Mouse (Mus musculus) neural tube, embryonic 15.5 days (tissue): ENCODE measurements around the gene Slc16a7. TPM values are rescaled to one million over a fixed set of nuclear protein-coding genes. Genes with fewer than 3 reads are reported as not detected.

Experiments used
- ATAC-seq: fragments of 200-750 bp; cut with Nextera tagmentation; 2 replicates; pipeline ENCODE4 v1.8.0; 2017; ENCODE audit warnings: mild to moderate bottlenecking, moderate TSS enrichment, moderate library complexity; ENCODE audit not compliant: low FRiP score
- H3K27ac ChIP-seq: fragments of 300-500 bp; sonication (generic); replicated peaks from 2 replicates; pipeline ENCODE4 v1.5.1; 2015; ENCODE audit warnings: mild to moderate bottlenecking, inconsistent platforms
- H3K27me3 ChIP-seq: fragments of 300-500 bp; sonication (generic); replicated peaks from 2 replicates; pipeline ENCODE4 v1.6.1; 2015; ENCODE audit warnings: inconsistent platforms
- H3K36me3 ChIP-seq: fragments of 300-500 bp; sonication (generic); 2 replicates; pipeline ENCODE4 v1.6.1; 2015; ENCODE audit warnings: inconsistent platforms
- H3K4me1 ChIP-seq: fragments of 300-500 bp; sonication (generic); 2 replicates; pipeline ENCODE4 v1.6.1; 2015; ENCODE audit warnings: inconsistent platforms
- H3K4me2 ChIP-seq: fragments of 300-500 bp; sonication (generic); 2 replicates; pipeline ENCODE4 v1.6.1; 2015; ENCODE audit warnings: inconsistent platforms, mild to moderate bottlenecking, moderate library complexity
- H3K4me3 ChIP-seq: fragments of 300-500 bp; sonication (generic); replicated peaks from 2 replicates; pipeline ENCODE4 v1.5.1; 2015; ENCODE audit warnings: mild to moderate bottlenecking, inconsistent platforms
- H3K9ac ChIP-seq: fragments of 300-500 bp; sonication (generic); replicated peaks from 2 replicates; pipeline ENCODE4 v1.6.1; 2015; ENCODE audit warnings: mild to moderate bottlenecking, inconsistent platforms
- H3K9me3 ChIP-seq: fragments of 300-500 bp; sonication (generic); replicated peaks from 2 replicates; pipeline ENCODE4 v1.6.1; 2016; ENCODE audit warnings: inconsistent platforms
- WGBS: fragments of 180-500 bp; shearing (Covaris S2); methylation state at CpG from one replicate; pipeline ENCODE4 v1.1.7; 2015; ENCODE audit warnings: mixed read lengths; 5-methylcytosine and 5-hydroxymethylcytosine counted together
- polyA plus RNA-seq: library from polyadenylated mRNA; unstranded; fragments of >200 nt; fragmentation: Nextera tagmentation; extraction: Ambion mirVana; gene quantifications from 2 replicates; pipeline ENCODE4 v1.2.1, GENCODE M21; 2015

Gene Slc16a7
- polyA plus RNA-seq, 1 experiment from 2014 or later: 10.0 TPM

DNA sequence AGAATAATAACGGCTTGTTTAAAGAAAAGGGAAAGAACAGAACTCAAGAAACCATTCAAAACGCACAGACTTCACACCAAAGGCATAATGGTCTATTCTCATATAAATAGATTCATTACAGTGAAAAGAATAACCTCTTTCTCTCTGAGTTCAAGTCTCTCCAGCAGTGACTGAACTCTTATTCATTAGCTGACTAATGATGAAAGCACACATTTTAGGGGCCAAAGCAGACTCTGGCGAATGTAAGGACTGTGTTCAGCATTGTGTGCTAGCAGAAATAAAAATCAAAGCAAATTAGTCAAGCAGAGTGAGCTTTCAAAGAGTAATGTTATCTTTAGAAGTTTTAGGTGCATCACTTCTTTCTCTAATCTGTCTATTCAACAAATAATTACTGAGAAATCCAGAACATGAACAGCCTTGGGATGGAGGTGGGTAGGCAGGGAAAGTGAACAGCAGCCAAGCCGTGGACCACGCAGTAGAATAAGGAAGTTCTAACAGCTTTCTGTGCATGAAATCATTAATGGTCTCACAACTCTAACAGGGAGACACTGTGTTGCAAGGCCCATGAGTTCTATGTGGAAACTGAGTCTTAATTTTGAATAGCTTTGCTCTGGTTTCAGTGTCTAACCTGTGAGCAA, 214.1 kb downstream of the Slc16a7 start:
- 27% methylated on average over 5 of the region's 5 CpGs for WGBS
- ATAC-seq: no peak
- no peaks in the 10 kb centered on the region for H3K9me3 ChIP-seq
- H3K4me3 ChIP-seq: no peak overlapping the region
- no peak overlapping the region for H3K9ac ChIP-seq
- H3K4me2 ChIP-seq: no peak overlapping the region
- no peaks in the 10 kb centered on the region for H3K4me1 ChIP-seq
- H3K36me3 ChIP-seq: no peaks in the 10 kb centered on the region
- H3K27ac ChIP-seq: no peak overlapping the region
- no peaks in the 10 kb centered on the region for H3K27me3 ChIP-seq

DNA sequence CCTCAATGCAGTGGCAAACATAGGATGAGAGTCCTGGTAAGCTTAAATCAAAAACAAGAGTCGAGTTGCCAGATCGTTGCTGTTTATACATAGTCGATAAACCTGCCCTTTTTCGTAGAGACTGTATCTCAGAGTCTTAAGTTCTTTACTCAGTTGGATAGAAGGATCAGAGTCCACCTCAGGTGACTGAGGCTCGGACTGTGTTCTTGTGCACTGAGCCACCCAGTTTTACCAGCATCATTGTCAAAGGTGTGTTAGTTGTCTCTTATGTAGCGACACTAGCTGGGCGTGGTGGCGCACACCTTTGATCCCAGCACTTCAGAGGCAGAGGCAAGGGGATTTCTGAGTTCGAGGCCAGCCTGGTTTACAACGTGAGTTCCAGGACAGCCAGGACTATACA, 217.6 kb downstream of the Slc16a7 start:
- WGBS: 93% methylated on average over 10 of the region's 10 CpGs
- Histone ChIP-seq H3K9me3 (no peaks in the 10 kb centered on the region), H3K4me1 (no peaks in the 10 kb centered on the region), H3K27me3 (no peaks in the 10 kb centered on the region), H3K4me3 (no peak overlapping the region), H3K4me2 (no peak overlapping the region), H3K27ac (no peak overlapping the region), H3K9ac (no peak overlapping the region), H3K36me3 (no peaks in the 10 kb centered on the region)
- ATAC-seq: no peak

- Histone ChIP-seq H3K4me3 (no peak overlapping the region), H3K36me3 (no peaks in the 10 kb centered on the region), H3K4me2 (no peak overlapping the region), H3K9ac (no peak overlapping the region), H3K9me3 (no peaks in the 10 kb centered on the region), H3K27ac (no peak overlapping the region), H3K4me1 (no peaks in the 10 kb centered on the region), H3K27me3 (no peaks in the 10 kb centered on the region)
- no peak for ATAC-seq
- WGBS: 87% methylated on average over 6 of the region's 6 CpGs
Observed at GRCm38 (mm10) chr10:125171154-125171553, 218.1 kb downstream of the Slc16a7 start.
